Mouse (Mus musculus) cerebellum, postnatal 4 days (tissue): ENCODE measurements around the gene Papss1.
"Not testable (repeated sequence)": the region's sequence is repeated elsewhere in the genome, so short reads cannot be mapped to it uniquely, and the experiment has no call there.

Experiments
- DNase-seq, 2 experiments: peaks; one replicate each; pipeline ENCODE4 v3.0.0; 2022; ENCODE audit warnings: low spot score in 2 of 2, mixed read lengths in 1 of 2

Gene Papss1

GRCm38 (mm10) chr3:131564430-131565256, at the start of gene Papss1:
Gene Papss1, plus strand, starts transcription at chr3:131564768.
- DNase-seq, result peak; percentile 97 to 99

- no peak for DNase-seq
Measured at GRCm38 (mm10) chr3:131516332-131516999, 48.1 kb upstream of the Papss1 start.

GRCm38 (mm10) chr3:131517756-131518155, 46.8 kb upstream of the Papss1 start:
- DNase-seq, result no peak

GRCm38 (mm10) chr3:131521206-131521605, 43.4 kb upstream of the Papss1 start:
- no peak for DNase-seq

GRCm38 (mm10) chr3:131522243-131522642, 42.3 kb upstream of the Papss1 start:
- no peak for DNase-seq

- no peak for DNase-seq
Measured at GRCm38 (mm10) chr3:131523749-131524148, 40.8 kb upstream of the Papss1 start.

GRCm38 (mm10) chr3:131524210-131524609, 40.4 kb upstream of the Papss1 start:
- DNase-seq, result no peak

- peak in 1 of 2 experiments; percentile 32 for DNase-seq
Measured at GRCm38 (mm10) chr3:131524779-131525178, 39.8 kb upstream of the Papss1 start.

- DNase-seq, result no peak
Measured at GRCm38 (mm10) chr3:131525229-131525628, 39.3 kb upstream of the Papss1 start.

GRCm38 (mm10) chr3:131541244-131541942, 23.2 kb upstream of the Papss1 start:
- DNase-seq, result no peak

GRCm38 (mm10) chr3:131547562-131547961, 17.0 kb upstream of the Papss1 start:
- DNase-seq, result not testable (repeated sequence)

GRCm38 (mm10) chr3:131550046-131550445, 14.5 kb upstream of the Papss1 start:
- no peak for DNase-seq

GRCm38 (mm10) chr3:131552349-131553254, 12.0 kb upstream of the Papss1 start:
- DNase-seq, result peak in 1 of 2 experiments; percentile 32

GRCm38 (mm10) chr3:131555771-131556170, 8.8 kb upstream of the Papss1 start:
- no peak for DNase-seq

- DNase-seq, result no peak
Measured at GRCm38 (mm10) chr3:131561591-131561990, 3.0 kb upstream of the Papss1 start.

GRCm38 (mm10) chr3:131565257-131565610, 666 bp downstream of the Papss1 start:
- DNase-seq, result peak in 1 of 2 experiments; percentile 34

GRCm38 (mm10) chr3:131566281-131566680, 1.7 kb downstream of the Papss1 start:
- no peak for DNase-seq

GRCm38 (mm10) chr3:131570506-131570905, 5.9 kb downstream of the Papss1 start:
- DNase-seq, result no peak

- DNase-seq, result no peak
Measured at GRCm38 (mm10) chr3:131573555-131573954, 9.0 kb downstream of the Papss1 start.

GRCm38 (mm10) chr3:131578434-131579104, 14.0 kb downstream of the Papss1 start:
- no peak for DNase-seq

GRCm38 (mm10) chr3:131580040-131580439, 15.5 kb downstream of the Papss1 start:
- DNase-seq, result no peak
